Mouse (Mus musculus): Measurements from ENCODE around the gene Sval2.

The Sval2 gene

GRCm38 (mm10) chr6:41852689-41853088, at the start of gene Sval2:
TSS of gene Sval2 (plus strand) at chr6:41852989.
- DNase-seq: no peak

- no peak for DNase-seq
Observed at GRCm38 (mm10) chr6:41824086-41824485, 28.7 kb upstream of the Sval2 start.

- DNase-seq: no peak
Observed at GRCm38 (mm10) chr6:41829516-41829915, 23.3 kb upstream of the Sval2 start.

- no peak for DNase-seq
Observed at GRCm38 (mm10) chr6:41847235-41847634, 5.6 kb upstream of the Sval2 start, which contains the start of gene Pip. TSS of gene Pip (plus strand) at chr6:41847535.

GRCm38 (mm10) chr6:41864038-41864437, 11.2 kb downstream of the Sval2 start:
- DNase-seq: no peak

- no peak for DNase-seq
Observed at GRCm38 (mm10) chr6:41911625-41912024, 58.8 kb downstream of the Sval2 start.
